8 mouse cellular contexts compared by ENCODE assay signal in the genomic region with DNA sequence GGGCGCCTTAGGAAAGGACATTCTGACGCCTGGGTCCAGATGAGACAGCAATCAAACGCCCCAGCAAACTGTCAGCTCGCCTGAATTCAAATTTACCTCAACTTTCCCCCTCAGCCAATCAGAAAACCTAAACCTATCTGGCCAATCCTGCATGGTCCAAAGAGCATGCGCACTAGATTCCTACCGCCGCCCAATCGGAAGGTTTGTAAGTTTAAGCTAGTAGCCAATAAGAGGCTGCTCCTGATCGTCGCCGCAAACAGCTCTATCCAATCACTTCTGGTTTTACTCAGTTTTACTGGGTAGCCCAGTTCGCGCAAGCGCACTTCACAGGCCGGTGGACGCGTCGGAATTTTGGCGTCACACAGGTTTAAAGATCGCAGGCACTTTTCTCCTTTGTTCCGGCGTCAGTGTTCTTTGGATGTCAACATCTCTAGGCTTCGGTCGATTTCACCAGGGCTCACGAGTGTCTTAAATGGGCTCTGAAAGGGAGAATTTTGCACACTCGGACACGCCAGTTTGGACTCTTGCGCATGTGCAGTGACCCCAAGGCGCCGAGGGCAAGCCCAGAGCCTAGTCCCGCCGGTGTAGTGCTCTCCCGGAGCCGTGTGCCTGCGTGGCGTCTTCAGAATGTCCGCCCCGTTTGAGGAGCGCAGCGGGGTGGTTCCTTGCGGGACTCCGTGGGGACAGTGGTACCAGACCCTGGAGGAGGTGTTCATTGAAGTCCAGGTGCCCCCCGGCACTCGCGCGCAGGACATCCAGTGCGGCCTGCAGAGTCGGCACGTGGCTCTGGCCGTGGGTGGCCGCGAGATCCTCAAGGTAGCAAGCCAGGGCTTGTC. TPM values are rescaled to one million over a fixed set of nuclear protein-coding genes. Genes with fewer than 3 reads are reported as not detected.
A peak's percentile ranks its signal among the peaks of the same experiment; 100 is the strongest.
DNase-seq lines count a peak whose midpoint lies in the region; ATAC-seq lines count a peak whose summit lies in the region.

A gene (minus strand): TSS at position 84 of the 836 bp plus-strand sequence.
A gene (plus strand): TSS at position 329 of the 836 bp plus-strand sequence.

- H3K9ac ChIP-seq in lung, embryonic 16.5 days (ENCODE audit: low read length), result peak within 1 kb of the TSS; percentile 97

- H3K36me3 ChIP-seq in lung, embryonic 16.5 days (ENCODE audit: control insufficient read depth, insufficient read depth, low read length), result peaks cover 14% of the 10 kb centered on the region

- peak; percentile 98 for DNase-seq in MEL-GATA-1-ER (ENCODE audit: extremely low read depth, low read depth)
- peak; percentile 93 for DNase-seq in cerebellum, adult 8-10 months
- peak; percentile 98 for DNase-seq in forelimb bud, embryonic 11.5 days (ENCODE audit: low read depth, low spot score)
- DNase-seq in layer of hippocampus, adult 9-10 months (ENCODE audit: low spot score), result peak; percentile 91
- peak; percentile 70 for DNase-seq in ovary, postnatal 10 days (ENCODE audit: low spot score)
- peak; percentile 91 to 92 for DNase-seq in thymus, postnatal 10 days (ENCODE audit: low spot score in 2 of 2)

- H3K27ac ChIP-seq in lung, embryonic 16.5 days (ENCODE audit: low read length), result peak within 1 kb of the TSS; percentile 72

- H3K27me3 ChIP-seq in lung, embryonic 16.5 days (ENCODE audit: control insufficient read depth, insufficient read depth, low read depth, low read length), result no peaks in the 10 kb centered on the region

- ATAC-seq in hematopoietic stem cell, adult 5-6 weeks (replicated peaks in 1 of 2; ENCODE audit: insufficient read depth in 1 of 2, low FRiP score in 2 of 2, low TSS enrichment in 1 of 2, low read depth in 1 of 2, poor library complexity in 2 of 2, severe bottlenecking in 2 of 2), result peak; percentile 97
- ATAC-seq in lung, embryonic 16.5 days (ENCODE audit: low read depth), result peak; percentile 99

- H3K4me3 ChIP-seq in lung, embryonic 16.5 days (ENCODE audit: low read length), result peak within 1 kb of the TSS; percentile 96

- peaks cover 14% of the 10 kb centered on the region for H3K4me1 ChIP-seq in lung, embryonic 16.5 days (replicated peaks; ENCODE audit: control insufficient read depth, insufficient read depth, low read length)

- WGBS in lung, embryonic 16.5 days, result under 1% methylated on average over 50 of the region's 52 CpGs

- peak within 1 kb of the TSS; percentile 88 for H3K4me2 ChIP-seq in lung, embryonic 16.5 days (ENCODE audit: low read depth, low read length)

- H3K9me3 ChIP-seq in lung, embryonic 16.5 days (ENCODE audit: control insufficient read depth, low read length), result no peaks in the 10 kb centered on the region

RNA-seq across cellular contexts. Expression of the first gene that starts in this region (rescaled TPM):
- total RNA-seq in hematopoietic stem cell, adult 5-6 weeks (2017), result 50.0 and 72.0 TPM in 2 replicates
- polyA plus RNA-seq in lung, embryonic 16.5 days (2015; fragmentation: Nextera tagmentation; extraction: Ambion mirVana), result 53.2 and 55.1 TPM in 2 replicates

RNA-seq across cellular contexts. Expression of the second gene that starts in this region (rescaled TPM):
- 112 and 142 TPM in 2 replicates for total RNA-seq in hematopoietic stem cell, adult 5-6 weeks (2017)
- 129 and 137 TPM in 2 replicates for polyA plus RNA-seq in lung, embryonic 16.5 days (2015; fragmentation: Nextera tagmentation; extraction: Ambion mirVana)

Comparison
In these comparisons a context has a peak if more than half of its experiments do, and no peak if none do; other contexts are left out.
1. Peak in every context shown above with its lines: DNase-seq, ATAC-seq, H3K4me3 ChIP-seq and H3K27ac ChIP-seq.